Mouse (Mus musculus) brain, adult 10 weeks (tissue): Measurements from ENCODE around the gene Arsa. TPM values are rescaled to one million over a fixed set of nuclear protein-coding genes. Genes with fewer than 3 reads are reported as not detected.

ENCODE experiments used
- polyA plus RNA-seq: library from polyadenylated mRNA; stranded (reverse); fragments of 350-450 nt; fragmentation: Illumina TruSeq; extraction: RNeasy Lipid Tissue Mini Kit (QIAGEN cat#74804); gene quantifications from one replicate; pipeline ENCODE4 v1.2.3, GENCODE M21; 2015; ENCODE audit warnings: low read depth, low replicate concordance

Arsa gene
- polyA plus RNA-seq, result 28.4 TPM

GRCm38 (mm10) chr15:89477091-89477491, at the start of gene Arsa:
Arsa (minus strand) TSS chr15:89477425.

GRCm38 (mm10) chr15:89498961-89499688, 21.9 kb upstream of the Arsa start, which contains the start of gene Shank3:
Shank3 (plus strand) TSS chr15:89499623.

GRCm38 (mm10) chr15:89453865-89454478, 23.3 kb downstream of the Arsa start, which contains the start of gene Mapk8ip2:
Mapk8ip2 (plus strand) TSS chr15:89453913.

GRCm38 (mm10) chr15:89429352-89430221, 47.6 kb downstream of the Arsa start, which contains the start of the genes C730034F03Rik, Gm44502 and Chkb:
C730034F03Rik (plus strand) TSS chr15:89429589.
Gm44502 (minus strand) TSS chr15:89429696.
Chkb (minus strand) TSS chr15:89429908.

GRCm38 (mm10) chr15:89425711-89426121, 51.5 kb downstream of the Arsa start, which contains the start of gene Cpt1b:
Cpt1b (minus strand) TSS chr15:89425863.

Other genes with a start within 250 kb of the Arsa start
- 124 TPM for gene Sbf1, start 162.1 kb downstream of the Arsa start, polyA plus RNA-seq
- not detected for gene Adm2, start 154.7 kb downstream of the Arsa start, polyA plus RNA-seq
- not detected for gene Miox, start 143.0 kb downstream of the Arsa start, polyA plus RNA-seq
- 11.3 TPM for gene Lmf2, start 121.8 kb downstream of the Arsa start, polyA plus RNA-seq
- gene Ncaph2, start 121.7 kb downstream of the Arsa start, polyA plus RNA-seq, result 80.4 TPM
- 29.7 TPM for gene Sco2, start 103.6 kb downstream of the Arsa start, polyA plus RNA-seq
- 1.7 TPM for gene Tymp, start 100.4 kb downstream of the Arsa start, polyA plus RNA-seq
- gene Odf3b, start 98.1 kb downstream of the Arsa start, polyA plus RNA-seq, result 5.0 TPM
- 0.46 TPM for gene Klhdc7b, start 92.5 kb downstream of the Arsa start, polyA plus RNA-seq
- gene Syce3, start 66.9 kb downstream of the Arsa start, polyA plus RNA-seq, result not detected
- 1.5 TPM for gene Cpt1b, start 51.6 kb downstream of the Arsa start, polyA plus RNA-seq
- 3.3 TPM for gene C730034F03Rik, start 47.8 kb downstream of the Arsa start, polyA plus RNA-seq
- gene Gm44502, start 47.7 kb downstream of the Arsa start, polyA plus RNA-seq, result not detected
- 58.1 TPM for gene Chkb, start 47.5 kb downstream of the Arsa start, polyA plus RNA-seq
- gene Mapk8ip2, start 23.5 kb downstream of the Arsa start, polyA plus RNA-seq, result 128 TPM
- 87.4 TPM for gene Shank3, start 22.2 kb upstream of the Arsa start, polyA plus RNA-seq
- 1.0 TPM for gene Acr, start 90.9 kb upstream of the Arsa start, polyA plus RNA-seq
- 51.8 TPM for gene Rabl2, start 114.5 kb upstream of the Arsa start, polyA plus RNA-seq